Mouse (Mus musculus): ENCODE data around the gene Gpatch8. TPM values are rescaled to one million over a fixed set of nuclear protein-coding genes. Genes with fewer than 3 reads are reported as not detected.

The Gpatch8 gene
- total RNA-seq, 2 experiments from 2014 or later, result 57.3 to 65.4 TPM

DNA sequence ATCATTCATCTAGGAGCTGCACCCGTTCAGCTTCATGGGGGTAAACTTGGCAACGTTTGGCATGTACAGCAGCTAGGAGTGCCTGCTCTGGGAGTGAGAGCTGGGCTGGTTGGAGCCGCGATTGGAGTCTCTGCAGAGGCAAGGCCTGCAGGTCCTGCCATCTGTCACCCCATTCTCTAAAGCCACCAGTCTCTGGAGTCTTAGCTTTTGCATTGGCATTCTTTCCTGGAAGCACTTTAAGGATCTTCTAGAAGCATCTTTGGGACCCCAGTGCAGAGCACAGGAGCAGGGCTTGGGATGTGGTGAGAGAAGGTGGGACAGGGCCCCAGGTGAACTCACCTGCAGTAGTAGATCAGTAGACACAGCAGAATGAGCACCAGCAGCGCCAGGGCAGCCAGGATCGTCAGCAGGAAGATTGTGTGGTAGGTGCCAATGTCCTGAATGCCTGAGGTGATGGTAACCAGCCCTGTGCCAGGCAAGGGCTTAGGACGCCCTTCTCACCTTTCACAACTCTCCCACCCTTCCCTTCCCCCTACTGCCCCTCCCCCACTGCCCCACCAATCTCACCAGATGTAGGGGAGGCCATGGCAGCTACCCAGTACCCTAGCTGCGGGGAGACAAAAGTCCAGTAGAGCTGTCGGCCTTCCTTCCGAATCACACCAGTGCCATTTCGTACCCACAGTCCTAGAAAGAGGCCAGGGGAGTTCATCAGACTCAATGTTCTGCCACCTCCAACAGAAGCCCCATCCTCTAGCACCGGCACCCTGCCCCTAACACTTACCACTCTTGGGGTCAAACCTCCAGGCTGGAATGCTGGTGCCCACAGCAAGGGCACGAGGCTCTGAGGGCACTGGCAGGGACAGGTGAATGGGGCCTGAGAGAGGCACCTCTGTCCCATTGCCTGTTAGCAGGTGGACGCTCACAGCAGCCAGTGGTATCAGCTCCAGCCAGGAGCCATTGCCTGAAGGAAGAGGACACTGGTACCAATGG lies 116.8 kb downstream of the Gpatch8 start:
- no peak for ATAC-seq (replicated peaks; ENCODE audit: low FRiP score, poor library complexity, severe bottlenecking)

DNA sequence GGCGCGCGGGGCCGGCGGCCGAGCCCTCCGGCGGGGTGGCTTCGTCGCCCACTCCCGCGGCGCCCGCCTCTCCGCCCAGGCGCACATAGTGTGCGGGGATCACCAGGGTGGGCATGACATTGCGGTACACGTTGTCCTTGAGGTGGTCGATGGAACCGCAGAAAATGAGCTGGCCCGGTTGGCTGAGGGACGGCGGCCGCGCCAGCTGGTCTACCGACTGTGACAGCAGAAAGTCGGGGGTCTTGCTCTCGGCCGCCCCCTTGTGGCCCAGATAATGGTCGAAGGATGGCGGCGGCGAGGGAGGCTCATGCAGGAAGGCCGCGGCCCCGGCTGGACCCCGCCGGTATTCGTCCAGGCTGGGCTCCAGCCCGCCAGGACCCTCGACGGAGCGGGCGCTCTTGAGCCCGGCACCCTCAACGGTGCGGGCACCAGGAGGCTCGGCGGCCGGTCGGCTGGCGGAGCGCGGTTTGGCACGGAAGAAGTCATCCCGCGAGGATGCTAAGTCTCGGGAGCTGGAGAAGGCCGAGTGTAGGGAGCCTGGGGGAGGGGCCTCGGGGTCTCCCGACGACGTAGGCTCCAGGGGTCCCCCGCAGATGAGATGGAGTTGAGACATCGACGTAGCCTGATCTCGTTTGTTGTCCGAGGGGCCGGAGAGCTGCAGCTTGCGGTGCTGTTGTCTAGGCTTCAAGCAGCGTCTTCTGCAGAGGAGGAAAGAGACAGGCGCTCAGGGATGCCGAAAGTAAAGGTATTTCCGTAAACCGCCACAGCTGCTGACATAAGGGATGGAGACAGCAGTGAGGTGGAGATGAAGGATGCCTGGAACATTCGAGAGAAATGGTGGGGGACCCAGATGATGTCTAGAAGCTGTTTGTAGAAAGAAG lies 117.7 kb downstream of the Gpatch8 start:
- no peak; the same call in 1 of the 2 replicates for ATAC-seq (replicated peaks; ENCODE audit: low FRiP score, poor library complexity, severe bottlenecking)

DNA sequence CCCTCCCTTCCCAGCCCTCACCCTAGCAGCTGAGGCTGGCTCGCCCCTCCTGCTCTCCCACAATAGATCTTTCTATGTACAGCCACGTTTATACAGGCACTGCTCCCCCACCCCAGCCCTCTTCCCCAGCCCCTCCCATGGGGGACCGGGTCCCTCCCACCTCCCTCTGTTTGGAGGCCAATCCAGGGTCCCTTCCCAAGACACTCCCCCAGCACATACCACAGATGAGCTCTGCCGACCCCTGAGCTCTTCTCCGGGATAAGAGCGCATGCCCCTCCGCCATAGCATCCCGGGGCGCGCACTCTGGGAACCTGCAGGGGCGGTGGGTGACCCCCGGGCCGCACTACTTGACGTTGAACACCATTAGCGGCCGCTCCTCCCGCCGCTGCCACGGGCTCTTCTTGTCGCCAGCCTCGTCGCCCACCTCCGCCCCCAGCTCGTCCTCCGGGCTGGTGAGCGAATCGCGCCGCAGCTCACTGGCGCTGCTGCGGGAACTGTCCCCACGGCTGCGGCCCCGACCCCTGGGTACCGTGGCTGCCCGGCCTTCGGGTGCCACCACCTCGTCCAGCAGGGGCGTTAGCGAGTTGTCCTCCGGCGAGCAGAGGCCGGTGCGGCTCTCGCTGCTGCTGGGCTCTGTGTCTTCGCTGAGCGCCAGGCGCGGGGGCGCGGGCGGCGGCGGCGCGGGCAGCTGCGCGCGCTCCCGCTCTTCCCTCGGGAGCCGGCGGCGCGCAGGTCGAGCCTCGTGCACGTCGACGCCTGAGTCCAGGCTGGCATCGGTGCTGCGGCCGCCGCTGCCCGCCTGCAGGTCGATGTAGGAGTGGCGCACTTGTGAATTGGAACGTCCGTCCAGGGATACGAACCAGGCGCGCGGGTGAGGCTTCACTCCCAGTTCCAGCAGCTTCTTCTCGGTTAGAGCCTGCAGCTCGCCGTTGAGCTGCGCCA lies 118.8 kb downstream of the Gpatch8 start:
- no peak for ATAC-seq (replicated peaks; ENCODE audit: low FRiP score, poor library complexity, severe bottlenecking)

DNA sequence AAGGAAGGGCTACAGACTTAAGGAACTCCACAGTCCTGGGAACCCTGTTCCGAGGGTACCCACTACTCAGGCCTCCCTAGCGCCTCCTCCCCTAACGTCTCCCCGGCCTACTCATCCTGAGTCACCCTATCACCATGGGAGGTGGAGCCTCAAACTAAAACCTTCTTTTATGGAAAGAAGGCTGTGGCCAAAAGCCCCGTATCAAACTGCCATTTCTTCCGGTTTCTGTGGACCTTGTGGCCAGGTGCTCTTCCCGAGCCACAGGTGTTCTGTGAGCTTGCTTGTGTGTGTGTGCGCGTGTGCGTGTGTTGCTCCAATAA lies 119.8 kb downstream of the Gpatch8 start:
- no peak for ATAC-seq (replicated peaks; ENCODE audit: low FRiP score, poor library complexity, severe bottlenecking)

DNA sequence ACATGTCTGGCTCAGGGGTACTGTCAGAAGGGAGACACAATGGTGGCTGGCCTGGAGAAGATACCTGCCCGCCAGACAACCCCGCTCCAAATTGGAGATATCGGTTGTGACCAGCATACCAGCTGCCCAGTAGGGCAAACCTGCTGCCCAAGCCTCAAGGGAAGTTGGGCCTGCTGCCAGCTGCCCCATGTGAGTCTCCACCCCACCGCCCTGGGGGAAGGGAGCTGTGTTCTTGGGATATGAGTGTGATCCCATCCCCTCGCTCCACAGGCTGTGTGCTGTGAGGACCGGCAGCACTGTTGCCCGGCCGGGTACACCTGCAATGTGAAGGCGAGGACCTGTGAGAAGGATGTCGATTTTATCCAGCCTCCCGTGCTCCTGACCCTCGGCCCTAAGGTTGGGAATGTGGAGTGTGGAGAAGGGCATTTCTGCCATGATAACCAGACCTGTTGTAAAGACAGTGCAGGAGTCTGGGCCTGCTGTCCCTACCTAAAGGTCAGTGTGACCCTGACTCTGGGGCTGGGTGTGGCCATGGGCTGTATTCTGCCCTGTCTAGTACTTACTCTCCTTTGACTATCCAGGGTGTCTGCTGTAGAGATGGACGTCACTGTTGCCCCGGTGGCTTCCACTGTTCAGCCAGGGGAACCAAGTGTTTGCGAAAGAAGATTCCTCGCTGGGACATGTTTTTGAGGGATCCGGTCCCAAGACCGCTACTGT lies 120.3 kb downstream of the Gpatch8 start:
- ATAC-seq (replicated peaks; ENCODE audit: low FRiP score, poor library complexity, severe bottlenecking), result no peak

DNA sequence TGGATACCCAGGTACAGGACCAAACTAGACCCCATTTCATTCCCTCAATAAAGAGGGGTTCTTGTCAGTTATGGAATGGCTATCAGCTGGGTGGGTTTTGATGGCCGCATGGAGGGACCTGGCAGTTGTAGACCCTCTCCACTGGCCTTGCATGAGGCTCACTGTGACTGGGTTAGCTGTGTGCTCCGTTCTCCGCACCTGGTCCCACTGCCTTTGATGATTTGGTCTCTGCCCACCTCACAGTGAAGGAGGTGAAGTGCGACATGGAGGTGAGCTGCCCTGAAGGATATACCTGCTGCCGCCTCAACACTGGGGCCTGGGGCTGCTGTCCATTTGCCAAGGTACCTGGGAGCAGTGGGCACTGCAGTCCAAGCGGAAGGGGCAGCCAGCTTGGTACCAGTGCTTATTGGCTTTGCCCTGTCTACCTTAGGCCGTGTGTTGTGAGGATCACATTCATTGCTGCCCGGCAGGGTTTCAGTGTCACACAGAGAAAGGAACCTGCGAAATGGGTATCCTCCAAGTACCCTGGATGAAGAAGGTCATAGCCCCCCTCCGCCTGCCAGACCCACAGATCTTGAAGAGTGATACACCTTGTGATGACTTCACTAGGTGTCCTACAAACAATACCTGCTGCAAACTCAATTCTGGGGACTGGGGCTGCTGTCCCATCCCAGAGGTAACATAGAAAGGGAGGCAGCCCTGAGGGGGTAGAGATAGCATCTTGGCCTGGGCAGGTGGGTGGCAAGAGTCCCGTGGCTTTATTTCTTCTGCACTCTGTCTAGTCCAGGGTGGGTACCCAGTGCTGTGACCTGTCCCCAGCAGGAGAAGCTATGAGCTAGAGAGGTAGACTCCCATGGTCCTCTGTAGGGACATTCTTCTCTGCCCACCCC lies 121.1 kb downstream of the Gpatch8 start:
- ATAC-seq (replicated peaks; ENCODE audit: low FRiP score, poor library complexity, severe bottlenecking), result no peak

DNA sequence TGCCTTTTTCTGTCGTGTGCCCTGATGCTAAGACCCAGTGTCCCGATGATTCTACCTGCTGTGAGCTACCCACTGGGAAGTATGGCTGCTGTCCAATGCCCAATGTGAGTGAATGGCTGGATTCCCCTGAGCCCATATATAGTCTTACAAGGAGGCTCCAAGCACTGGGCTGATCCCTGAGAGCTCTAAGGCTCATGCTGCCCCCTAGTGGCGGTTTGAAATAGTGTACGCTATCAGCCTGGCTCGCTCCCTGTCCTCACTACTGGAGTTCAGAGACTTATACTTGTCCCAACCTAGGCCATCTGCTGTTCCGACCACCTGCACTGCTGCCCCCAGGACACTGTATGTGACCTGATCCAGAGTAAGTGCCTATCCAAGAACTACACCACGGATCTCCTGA lies 121.8 kb downstream of the Gpatch8 start:
- peak; percentile 62 for ATAC-seq (replicated peaks; ENCODE audit: low FRiP score, poor library complexity, severe bottlenecking)

DNA sequence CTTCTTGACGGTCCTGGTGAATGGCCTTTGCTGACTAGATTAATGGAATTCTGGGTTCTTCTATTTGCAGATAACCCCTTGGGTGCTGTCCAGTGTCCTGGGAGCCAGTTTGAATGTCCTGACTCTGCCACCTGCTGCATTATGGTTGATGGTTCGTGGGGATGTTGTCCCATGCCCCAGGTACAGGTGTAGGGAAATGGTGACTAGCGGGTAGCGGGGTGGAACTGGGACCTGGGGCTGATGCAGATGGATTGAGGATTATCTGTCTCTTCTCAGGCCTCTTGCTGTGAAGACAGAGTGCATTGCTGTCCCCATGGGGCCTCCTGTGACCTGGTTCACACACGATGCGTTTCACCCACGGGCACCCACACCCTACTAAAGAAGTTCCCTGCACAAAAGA lies 122.3 kb downstream of the Gpatch8 start:
- ATAC-seq (replicated peaks; ENCODE audit: low FRiP score, poor library complexity, severe bottlenecking), result no peak

DNA sequence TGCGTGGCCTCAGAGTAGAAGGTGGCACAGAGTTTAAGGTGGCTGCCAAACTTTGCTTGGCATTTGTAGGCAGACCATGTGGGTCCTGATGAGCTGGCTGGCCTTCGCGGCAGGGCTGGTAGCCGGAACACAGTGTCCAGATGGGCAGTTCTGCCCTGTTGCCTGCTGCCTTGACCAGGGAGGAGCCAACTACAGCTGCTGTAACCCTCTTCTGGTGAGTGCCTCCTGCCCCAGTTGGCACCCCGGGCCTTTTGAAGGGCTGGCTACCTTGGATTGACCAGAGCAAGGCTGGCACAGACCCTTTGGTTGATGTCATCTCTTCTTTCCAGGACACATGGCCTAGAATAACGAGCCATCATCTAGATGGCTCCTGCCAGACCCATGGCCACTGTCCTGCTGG lies 123.3 kb downstream of the Gpatch8 start:
- no peak for ATAC-seq (replicated peaks; ENCODE audit: low FRiP score, poor library complexity, severe bottlenecking)

DNA sequence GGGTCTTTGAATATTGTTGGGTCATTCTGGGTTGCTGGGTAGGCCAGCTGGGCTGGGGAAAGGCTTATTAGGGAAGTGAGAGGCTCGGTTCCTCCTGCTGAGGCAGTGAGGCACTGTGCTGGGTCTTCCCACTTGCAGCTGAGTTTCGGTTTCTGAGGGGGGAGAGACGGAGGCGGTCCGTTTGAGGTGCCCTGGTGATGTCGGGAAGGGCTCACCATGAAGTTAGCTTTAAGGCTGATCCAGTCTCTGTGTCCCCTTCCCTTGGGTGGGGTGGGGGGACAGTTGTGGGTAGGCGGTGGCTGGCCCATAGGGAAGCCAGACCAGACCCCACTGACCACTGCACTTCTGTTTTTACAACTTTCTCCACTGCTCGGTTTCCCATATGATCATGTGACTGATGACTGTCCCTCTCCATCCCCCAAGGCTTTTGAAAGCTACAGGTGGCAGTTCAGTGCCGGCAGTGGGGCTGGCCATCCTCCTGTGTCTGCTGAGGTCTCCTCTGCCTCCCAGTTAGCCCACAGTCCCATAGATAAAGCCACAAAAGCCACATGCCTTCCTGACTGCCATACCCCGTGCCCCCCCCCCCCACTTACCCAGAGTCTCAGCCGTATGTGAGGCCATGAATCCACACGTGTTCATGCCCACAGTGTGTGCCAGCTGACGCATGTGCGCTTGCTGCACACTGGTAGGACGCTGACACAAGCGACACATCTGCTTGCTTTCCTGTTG lies 123.9 kb downstream of the Gpatch8 start:
- ATAC-seq (replicated peaks; ENCODE audit: low FRiP score, poor library complexity, severe bottlenecking), result no peak

DNA sequence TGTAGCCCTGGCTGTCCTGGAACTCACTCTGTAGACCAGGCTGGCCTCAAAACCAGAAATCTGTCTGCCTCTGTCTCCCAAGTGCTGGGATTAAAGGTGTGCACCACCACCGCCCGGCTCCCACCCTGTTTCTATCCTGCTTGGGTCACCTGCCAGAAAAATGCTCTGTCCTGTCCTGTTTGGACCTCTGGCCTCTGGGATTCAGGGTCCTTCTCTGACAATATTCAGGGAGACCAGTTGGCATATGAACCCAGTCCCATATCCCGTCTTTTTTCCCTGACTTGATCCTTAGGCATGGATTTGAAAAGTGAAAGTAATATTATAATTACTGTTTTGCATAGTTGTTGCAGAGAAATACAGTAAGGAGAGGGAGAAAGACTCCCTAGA lies 124.5 kb downstream of the Gpatch8 start:
- ATAC-seq (replicated peaks; ENCODE audit: low FRiP score, poor library complexity, severe bottlenecking), result no peak

DNA sequence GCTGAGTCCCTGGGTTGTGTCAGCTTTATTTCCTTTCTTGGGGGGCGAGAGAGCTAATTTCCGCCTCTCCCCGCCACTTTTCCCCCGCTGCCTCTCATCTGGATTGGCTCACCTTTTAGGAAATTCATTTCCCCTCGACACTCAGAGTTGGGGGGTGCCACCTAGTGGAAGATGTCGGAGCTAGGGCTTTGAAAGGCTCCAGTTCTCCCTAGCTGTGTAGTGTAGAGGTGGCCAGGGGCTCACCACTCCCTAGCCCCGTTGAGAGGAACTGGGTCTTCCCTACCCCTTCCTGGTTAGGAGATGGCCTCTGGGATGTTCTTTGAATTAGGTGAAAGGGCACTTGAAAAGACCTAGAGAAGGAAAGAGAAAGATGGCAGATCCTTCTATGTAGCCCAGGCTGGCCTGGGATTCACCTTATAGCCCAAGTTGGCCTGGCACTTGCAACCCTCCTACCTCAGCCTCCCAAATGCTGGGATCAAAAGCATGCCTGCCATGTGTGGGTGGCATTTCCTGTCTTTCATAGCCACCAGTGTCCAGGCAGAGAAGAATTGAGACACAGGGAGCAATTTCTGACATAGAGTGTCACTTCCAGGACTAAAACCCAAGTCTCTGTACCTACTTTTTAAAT lies 125.1 kb downstream of the Gpatch8 start:
- ATAC-seq (replicated peaks; ENCODE audit: low FRiP score, poor library complexity, severe bottlenecking), result peak; percentile 53

DNA sequence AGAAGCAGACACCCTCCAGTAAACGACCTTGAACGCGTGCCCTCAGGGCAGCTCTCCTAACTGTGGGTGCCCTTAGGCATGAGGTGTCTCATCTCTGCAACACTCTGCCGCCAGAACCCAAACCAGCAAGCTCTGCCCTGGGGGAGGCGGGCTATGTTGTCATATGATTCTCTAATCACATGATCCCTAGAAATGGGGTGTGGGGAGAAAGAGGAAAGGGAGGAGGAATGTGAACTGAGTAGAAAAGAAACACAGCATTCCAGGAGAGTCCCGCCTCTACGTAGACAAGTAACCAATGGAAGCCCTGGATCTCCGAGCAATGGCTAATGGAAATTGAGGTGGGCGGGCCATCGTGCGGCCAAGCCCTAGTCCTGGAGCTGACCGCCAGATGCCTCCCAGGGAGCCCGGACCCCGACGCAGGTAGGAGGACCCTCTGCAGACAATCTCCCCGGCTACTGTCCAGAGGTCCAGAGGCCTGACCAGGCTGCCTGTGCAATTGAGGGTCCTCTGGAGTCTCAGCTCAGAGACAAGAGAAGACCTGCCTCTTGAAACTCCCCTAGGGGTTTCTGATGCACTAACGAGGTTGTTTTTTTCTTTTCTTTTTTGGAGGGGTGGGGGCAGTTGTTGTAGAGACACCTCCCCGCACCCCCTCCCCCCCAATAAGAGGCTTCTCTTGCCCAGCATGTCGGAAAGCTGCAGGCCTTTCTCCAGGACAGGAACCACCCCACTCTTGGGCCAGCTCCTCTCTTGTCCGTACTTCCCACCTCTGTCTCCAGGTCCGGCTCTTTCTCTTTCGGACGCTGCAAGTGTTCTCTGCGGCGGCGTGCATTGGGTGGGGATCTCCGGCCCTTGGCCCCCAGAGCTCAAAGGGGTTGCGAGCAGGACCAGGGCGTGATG lies 125.8 kb downstream of the Gpatch8 start, which contains the start of gene Grn:
Grn (plus strand) TSS at position 195 of the 897 bp plus-strand sequence.
- peak; percentile 92 for ATAC-seq (replicated peaks; ENCODE audit: low FRiP score, poor library complexity, severe bottlenecking)

DNA sequence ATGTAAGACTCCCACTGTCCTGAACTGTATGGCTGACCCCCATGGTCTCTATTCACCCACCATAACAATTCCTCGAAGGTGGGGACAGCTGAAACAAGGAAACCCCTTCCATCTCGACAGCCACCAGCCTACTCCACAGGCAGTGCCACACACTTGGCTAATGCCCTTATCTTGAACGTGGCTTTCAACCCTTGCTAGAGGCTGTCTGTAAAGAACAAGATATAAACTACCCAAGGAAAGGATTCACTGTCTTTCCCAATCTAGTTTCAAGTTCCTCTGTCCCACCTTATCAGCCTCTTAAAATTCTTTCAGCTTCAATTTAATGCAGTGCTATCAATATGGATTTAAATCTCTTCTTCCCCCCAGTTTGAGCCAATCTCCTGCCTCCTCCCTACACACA lies 126.6 kb downstream of the Gpatch8 start:
- ATAC-seq (replicated peaks; ENCODE audit: low FRiP score, poor library complexity, severe bottlenecking), result no peak

DNA sequence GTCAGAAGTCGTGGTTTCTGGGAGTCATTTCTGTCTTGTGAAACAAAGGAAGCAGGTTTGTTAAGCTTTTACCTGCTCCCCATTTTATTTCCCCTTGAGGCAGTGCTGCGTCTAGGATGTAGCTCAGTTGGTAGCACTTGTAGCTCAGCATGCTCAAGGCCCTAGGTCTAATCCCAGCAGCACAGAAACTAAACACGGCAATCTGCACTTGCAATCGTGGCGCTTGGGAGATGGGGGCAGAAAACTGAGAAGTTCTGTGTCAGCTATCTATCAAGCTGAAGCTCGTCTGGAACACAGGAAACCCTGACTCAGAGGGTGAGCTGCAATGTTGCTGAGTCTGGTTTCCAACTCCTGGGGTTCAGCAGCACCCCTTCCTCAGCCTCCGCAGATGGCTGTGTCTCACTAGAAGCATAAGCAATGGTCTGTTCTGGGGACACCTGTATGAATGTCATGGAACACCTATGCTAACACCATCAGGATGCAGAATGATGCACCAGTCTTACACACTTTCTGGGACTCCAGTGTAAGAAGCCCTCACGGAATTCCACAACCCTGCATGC lies 127.1 kb downstream of the Gpatch8 start:
- no peak for ATAC-seq (replicated peaks; ENCODE audit: low FRiP score, poor library complexity, severe bottlenecking)
